Mouse (Mus musculus): ENCODE results near the gene Znhit6. TPM values are rescaled to one million over a fixed set of nuclear protein-coding genes. Genes with fewer than 3 reads are reported as not detected.

Gene Znhit6
- total RNA-seq, 2 experiments from 2014 or later, result 16.1 to 16.8 TPM

- DNase-seq (ENCODE audit: low spot score in 2 of 2), result no peak
Observed at GRCm38 (mm10) chr3:145602410-145603206, 26.6 kb downstream of the Znhit6 start.

DNA sequence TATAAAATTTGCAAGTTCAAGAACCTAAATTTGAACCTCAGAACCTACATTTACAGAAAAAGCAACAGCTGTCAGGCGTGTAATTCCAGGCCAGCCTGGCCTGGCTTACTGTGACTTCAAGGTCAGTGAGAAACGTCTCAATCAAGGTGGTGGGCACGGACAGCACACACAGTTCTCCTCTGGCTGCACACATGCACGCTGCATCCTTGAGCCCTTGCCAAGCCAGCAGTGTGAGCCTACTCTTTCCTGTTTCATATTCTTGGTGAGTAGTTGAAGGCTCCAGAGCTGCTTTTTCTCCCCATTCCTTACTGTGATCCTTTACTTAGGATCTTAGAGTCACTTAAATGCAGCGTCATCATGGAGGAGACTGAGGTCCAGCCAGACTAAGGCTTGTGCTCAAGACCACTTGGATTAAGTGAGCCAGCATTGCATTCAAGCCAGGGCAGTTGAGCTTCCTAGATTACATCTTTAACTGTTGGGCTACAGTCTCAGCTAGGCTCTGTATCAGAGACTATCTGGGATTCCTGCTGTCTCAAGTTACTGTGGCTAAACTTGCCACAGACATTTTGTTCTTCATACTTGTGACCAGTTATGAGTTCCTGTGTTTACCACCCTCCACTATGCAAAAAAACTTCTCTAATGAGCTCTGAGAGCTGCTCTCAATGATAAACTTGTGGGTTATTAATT, 29.6 kb downstream of the Znhit6 start:
- no peak for DNase-seq (ENCODE audit: low spot score in 2 of 2)

DNA sequence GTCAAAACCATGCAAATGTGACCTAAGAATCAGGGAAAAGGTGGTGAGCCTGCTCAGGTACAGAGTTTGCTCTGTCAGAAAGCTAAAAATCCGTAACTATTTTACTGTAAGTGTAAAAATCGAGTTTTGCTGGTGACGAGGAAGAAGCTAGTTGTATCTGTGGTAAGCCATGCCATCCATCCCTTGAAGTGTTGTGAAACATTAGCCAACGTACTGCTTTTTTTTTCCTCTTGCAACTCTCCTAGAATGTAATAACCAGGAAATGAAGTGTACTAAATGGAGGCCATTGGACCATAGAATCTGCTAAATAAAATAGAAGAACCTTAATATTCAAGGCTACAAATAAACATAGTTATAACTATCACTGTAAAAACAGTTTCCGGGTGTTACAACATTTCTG, 32.3 kb downstream of the Znhit6 start:
- DNase-seq (ENCODE audit: low spot score in 2 of 2), result no peak

- peak in 1 of 2 experiments; percentile 24 for DNase-seq (ENCODE audit: low spot score in 2 of 2)
Observed at GRCm38 (mm10) chr3:145612662-145613061, 36.7 kb downstream of the Znhit6 start.

DNA sequence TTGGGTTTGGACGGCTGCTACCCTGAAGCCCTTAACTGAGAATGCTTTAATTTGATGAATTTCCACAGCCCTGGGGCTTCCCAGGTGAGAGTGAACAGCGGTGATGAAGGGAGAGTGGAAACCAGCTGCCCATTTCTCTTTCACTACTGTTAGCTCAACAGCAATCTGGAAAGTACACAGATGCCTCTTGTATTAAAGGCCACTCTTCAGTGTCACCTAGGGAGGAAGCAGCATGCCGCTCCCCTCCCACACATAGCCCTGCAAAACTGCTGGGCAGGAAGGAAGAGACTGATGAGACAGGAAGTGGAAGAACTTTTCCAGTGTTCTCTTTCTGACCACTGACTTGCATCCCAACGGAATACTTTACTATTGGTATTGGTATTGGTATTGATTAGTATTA, 37.2 kb downstream of the Znhit6 start:
- no peak for DNase-seq (ENCODE audit: low spot score in 2 of 2)

GRCm38 (mm10) chr3:145614362-145615115, 38.5 kb downstream of the Znhit6 start:
- no peak for DNase-seq (ENCODE audit: low spot score in 2 of 2)

GRCm38 (mm10) chr3:145618299-145618698, 42.3 kb downstream of the Znhit6 start:
- no peak for DNase-seq (ENCODE audit: low spot score in 2 of 2)

- no peak for DNase-seq (ENCODE audit: low spot score in 2 of 2)
Observed at GRCm38 (mm10) chr3:145619621-145620365, 43.8 kb downstream of the Znhit6 start.

- DNase-seq (ENCODE audit: low spot score in 2 of 2), result no peak
Observed at GRCm38 (mm10) chr3:145621209-145621608, 45.2 kb downstream of the Znhit6 start.

DNA sequence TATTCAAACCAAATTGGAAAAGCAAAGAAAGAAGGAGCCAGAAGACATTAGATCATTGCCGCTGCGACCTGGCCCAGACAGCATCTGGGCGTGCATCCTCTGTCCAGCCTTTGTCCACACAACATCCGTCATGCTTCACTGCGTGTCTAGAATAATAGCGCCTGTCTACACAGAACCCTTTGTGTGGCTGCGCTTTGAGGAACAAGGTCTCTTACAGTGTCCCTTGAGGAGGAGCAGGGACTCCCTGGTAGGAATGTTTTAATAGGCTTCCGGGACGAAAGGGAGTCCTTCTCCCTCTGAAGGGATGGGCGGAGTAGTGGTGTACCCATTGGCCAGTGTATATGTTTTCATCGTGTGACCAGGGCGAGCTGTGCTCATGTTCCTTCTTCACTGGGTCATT, 47.0 kb downstream of the Znhit6 start:
- no peak for DNase-seq (ENCODE audit: low spot score in 2 of 2)

GRCm38 (mm10) chr3:145624786-145625185, 48.8 kb downstream of the Znhit6 start:
- DNase-seq (ENCODE audit: low spot score in 2 of 2), result no peak

DNA sequence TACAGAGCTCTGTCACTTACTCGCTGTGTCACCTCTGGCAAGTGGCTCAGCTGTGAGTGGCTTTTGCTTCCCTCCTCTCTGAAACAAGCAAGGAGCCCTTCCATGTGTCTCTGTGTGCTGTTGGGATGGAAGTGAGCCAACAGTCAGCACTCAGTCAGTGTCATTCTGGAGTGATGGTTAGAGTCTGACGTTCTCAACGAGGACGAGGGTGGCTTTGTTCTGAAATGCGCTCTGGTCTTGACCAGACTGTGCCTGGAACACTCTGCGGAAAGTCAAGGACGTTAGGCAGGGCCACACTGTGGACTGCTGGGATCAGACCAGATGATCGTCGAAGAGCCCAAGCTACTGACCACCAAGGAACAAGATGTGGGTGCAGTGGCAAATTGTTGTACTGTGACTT, 49.5 kb downstream of the Znhit6 start:
- DNase-seq (ENCODE audit: low spot score in 2 of 2), result no peak

GRCm38 (mm10) chr3:145626063-145626462, 50.1 kb downstream of the Znhit6 start:
- no peak for DNase-seq (ENCODE audit: low spot score in 2 of 2)

DNA sequence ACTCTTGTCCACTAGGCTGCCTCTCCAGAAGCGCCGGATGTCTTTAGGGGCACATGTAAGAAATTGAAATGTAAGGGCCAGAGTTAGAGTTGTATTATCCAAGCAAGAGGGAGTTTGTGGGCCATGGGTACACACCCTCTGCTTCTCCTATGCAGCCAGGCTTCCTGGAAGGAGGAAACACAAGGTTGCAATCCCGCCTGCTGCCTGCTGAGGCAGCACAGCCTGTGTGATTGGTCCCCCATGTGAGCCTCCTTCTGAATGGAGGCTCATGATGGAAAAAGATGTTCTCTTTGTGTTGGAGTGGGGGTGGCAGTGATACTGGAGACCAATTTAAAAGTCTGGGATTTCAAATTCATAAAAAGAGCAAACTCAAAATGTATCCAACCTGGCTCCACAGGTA, 51.8 kb downstream of the Znhit6 start:
- DNase-seq (ENCODE audit: low spot score in 2 of 2), result no peak

DNA sequence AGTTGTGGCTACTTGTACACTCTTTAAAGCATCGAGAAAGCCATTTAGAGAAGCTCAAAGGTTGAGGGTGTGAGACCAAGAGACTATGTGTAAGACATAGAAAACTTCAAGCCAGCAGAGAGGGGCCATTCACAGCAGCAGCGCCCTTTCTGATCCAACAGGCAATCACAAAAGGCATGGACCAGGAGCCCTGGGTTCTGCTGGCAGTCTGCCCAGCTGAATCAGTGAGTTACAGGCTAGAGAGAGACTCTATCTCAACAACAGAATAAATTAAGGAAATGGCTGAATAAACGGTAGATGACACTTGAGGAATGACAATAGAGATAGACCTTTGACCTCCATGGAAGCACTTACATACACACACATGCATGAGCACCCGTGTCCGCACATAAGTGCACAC, 52.6 kb downstream of the Znhit6 start:
- no peak for DNase-seq (ENCODE audit: low spot score in 2 of 2)

GRCm38 (mm10) chr3:145632888-145633287, 56.9 kb downstream of the Znhit6 start:
- DNase-seq (ENCODE audit: low spot score in 2 of 2), result no peak

DNA sequence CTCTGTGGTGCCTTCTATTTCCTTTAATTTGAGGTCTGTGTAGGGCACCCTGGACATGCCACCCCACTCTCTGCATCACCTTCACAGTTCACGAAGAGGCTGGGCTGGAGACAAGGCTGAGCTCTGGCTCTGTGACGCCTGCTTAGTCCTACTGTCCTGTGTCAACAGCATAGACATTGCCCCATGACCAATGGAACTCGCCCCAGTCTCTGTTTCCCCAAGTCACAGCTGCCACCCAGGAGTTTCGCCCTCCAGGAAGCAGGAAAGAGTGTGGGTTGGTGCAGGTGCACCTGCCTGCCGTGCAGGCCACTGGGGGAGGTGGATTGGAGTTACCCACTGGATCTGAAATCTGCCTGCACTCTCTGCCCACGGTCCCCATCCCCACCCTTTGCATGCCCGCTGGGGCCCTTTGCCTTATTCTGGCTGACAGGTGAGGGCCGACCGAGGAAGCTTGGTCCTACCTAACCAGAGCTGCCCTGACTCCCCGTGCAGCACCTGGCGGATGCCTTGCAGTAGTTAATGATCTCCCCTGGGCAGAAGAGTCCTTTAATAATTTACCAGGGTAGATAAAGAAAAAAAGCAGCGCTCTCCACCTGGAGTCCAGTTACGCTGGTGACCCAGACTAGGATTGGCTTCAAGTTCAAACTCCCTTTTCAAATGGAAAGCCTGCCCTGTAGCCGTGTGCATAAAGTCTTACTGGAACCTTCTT, 58.2 kb downstream of the Znhit6 start:
- no peak for DNase-seq (ENCODE audit: low spot score in 2 of 2)

DNA sequence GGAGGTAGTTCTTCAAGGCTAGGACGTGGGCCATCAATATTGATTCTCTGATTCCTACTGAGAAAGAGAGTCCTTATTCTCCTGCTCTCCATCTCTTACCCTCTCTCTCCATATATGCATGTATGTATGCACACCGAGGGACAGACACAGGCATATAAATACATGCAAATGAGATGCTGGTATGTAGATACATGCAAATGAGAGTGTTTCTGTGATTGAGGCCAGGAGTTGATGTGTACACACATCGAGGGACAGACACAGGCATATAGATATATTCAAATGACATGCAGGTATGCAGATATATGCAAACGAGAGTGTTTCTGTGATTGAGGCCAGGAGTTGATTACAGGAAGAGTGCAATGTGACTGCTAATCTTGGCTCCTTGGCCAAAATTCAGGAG, 64.2 kb downstream of the Znhit6 start:
- DNase-seq (ENCODE audit: low spot score in 2 of 2), result no peak

- no peak for DNase-seq (ENCODE audit: low spot score in 2 of 2)
Observed at GRCm38 (mm10) chr3:145640583-145640982, 64.6 kb downstream of the Znhit6 start.

GRCm38 (mm10) chr3:145641036-145641685, 65.2 kb downstream of the Znhit6 start:
- no peak for DNase-seq (ENCODE audit: low spot score in 2 of 2)
